Mouse (Mus musculus) olfactory bulb, adult 2 months (tissue): ENCODE measurements around the gene Zdhhc21.

ENCODE experiments used
- CTCF ChIP-seq: fragments of 200-500 bp; IDR thresholded peaks from 2 replicates; pipeline ENCODE4 v1.5.1; 2012; ENCODE audit warnings: low read depth, mild to moderate bottlenecking, low read length, moderate library complexity; ENCODE audit not compliant: insufficient read depth
- POLR2A ChIP-seq: fragments of 200-500 bp; IDR thresholded peaks from 2 replicates; pipeline ENCODE4 v1.6.1; 2012; ENCODE audit warnings: mild to moderate bottlenecking, low read depth, low read length, moderate library complexity; ENCODE audit not compliant: insufficient read depth

DNA sequence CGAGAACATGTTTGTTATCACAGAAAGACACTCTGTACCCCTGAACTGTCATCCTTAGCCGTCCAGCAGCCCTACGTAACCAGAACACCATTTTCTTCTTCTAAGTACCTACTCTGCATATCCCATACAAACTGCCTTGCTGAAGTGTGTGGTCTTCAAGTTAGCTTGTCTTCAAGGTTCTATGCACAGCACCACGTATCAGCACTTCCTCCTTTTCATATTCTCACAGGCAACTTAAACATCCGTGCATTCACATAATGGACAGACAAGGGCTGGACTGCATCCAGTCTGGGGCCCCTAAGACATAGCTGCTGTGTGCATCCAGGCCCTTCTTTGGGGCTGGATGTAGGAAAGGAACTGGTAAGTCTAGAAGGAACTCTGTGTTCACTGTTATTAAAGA is 41.9 kb downstream of the Zdhhc21 start:
- TF ChIP-seq CTCF: no peak
- no peak for TF ChIP-seq POLR2A
